Comparison of ENCODE assay signal across 30 mouse cellular contexts in genomic region chr7:70286836-70287355, GRCm38 (mm10).
A peak's percentile ranks its signal among the peaks of the same experiment; 100 is the strongest.
DNase-seq lines count a peak whose midpoint lies in the region; ATAC-seq lines count a peak whose summit lies in the region.
"Had no signal": no experiment of that assay in that cellular context is flagged by ENCODE, and none has a peak within 500 bp of the region (broad histone marks: within the 10 kb centered on the region; RNA-seq: fewer than 3 reads in every experiment).

No protein-coding gene starts in this region.

- no peaks in the 10 kb centered on the region for H3K36me3 ChIP-seq in forebrain, embryonic 10.5 days (replicated peaks)
- no peaks in the 10 kb centered on the region for H3K36me3 ChIP-seq in forebrain, embryonic 11.5 days (ENCODE audit: control insufficient read depth, insufficient read depth, low read length)
- H3K36me3 ChIP-seq in limb, embryonic 10.5 days: no peaks in the 10 kb centered on the region
- H3K36me3 ChIP-seq: embryonic facial prominence, embryonic 12.5 days; heart, embryonic 13.5 days; limb, embryonic 15.5 days; stomach, embryonic 15.5 days had no signal

- H3K27ac ChIP-seq in forebrain, embryonic 10.5 days: 0 out of 2 replicates have a peak overlapping the region, but pooled peaks have one; percentile 5
- no peak overlapping the region for H3K27ac ChIP-seq in forebrain, embryonic 11.5 days (ENCODE audit: low read depth, low read length)
- H3K27ac ChIP-seq in limb, embryonic 10.5 days: no peak overlapping the region
- H3K27ac ChIP-seq: embryonic facial prominence, embryonic 12.5 days; gastrocnemius, adult 2 months; heart, adult 2 months; heart, embryonic 13.5 days; left cerebral cortex, adult 2 months; limb, embryonic 15.5 days; liver, embryonic 14.5 days; stomach, embryonic 15.5 days had no signal

- peaks cover 65% of the 10 kb centered on the region for H3K4me1 ChIP-seq in forebrain, embryonic 10.5 days
- H3K4me1 ChIP-seq in forebrain, embryonic 11.5 days (replicated peaks; ENCODE audit: control insufficient read depth, insufficient read depth, low read length): peaks cover 9% of the 10 kb centered on the region
- H3K4me1 ChIP-seq in limb, embryonic 10.5 days: peaks cover 15% of the 10 kb centered on the region

- no peak for ATAC-seq in forebrain, embryonic 11.5 days (replicated peaks; ENCODE audit: low FRiP score)
- ATAC-seq: forebrain, embryonic 16.5 days; intestine, embryonic 16.5 days; Patski had no signal

- peak overlapping the region; percentile 41; the same call in 1 of the 2 replicates for H3K4me3 ChIP-seq in forebrain, embryonic 10.5 days
- H3K4me3 ChIP-seq in forebrain, embryonic 11.5 days (ENCODE audit: low read depth, low read length): no peak overlapping the region
- no peak overlapping the region for H3K4me3 ChIP-seq in limb, embryonic 10.5 days
- H3K4me3 ChIP-seq: heart, adult 2 months; left cerebral cortex, adult 2 months; stomach, embryonic 15.5 days had no signal

- WGBS in forebrain, embryonic 10.5 days: 3% methylated on average over 14 of the region's 14 CpGs
- WGBS in forebrain, embryonic 11.5 days: 3% methylated on average over 14 of the region's 14 CpGs
- WGBS in limb, embryonic 10.5 days: 4% methylated on average over 14 of the region's 14 CpGs

- H3K4me2 ChIP-seq in forebrain, embryonic 11.5 days (ENCODE audit: low read depth, low read length, severe bottlenecking): no peak overlapping the region

- intact Hi-C loops in left cerebral cortex, postnatal 4 days (cut with DNase I): no loop called here

- H3K9me3 ChIP-seq in forebrain, embryonic 10.5 days: no peaks in the 10 kb centered on the region
- no peaks in the 10 kb centered on the region for H3K9me3 ChIP-seq in forebrain, embryonic 11.5 days (ENCODE audit: control insufficient read depth, low read length)
- H3K9me3 ChIP-seq in limb, embryonic 10.5 days (replicated peaks): no peaks in the 10 kb centered on the region
- H3K9me3 ChIP-seq: embryonic facial prominence, embryonic 12.5 days; heart, embryonic 13.5 days; limb, embryonic 15.5 days; stomach, embryonic 15.5 days had no signal

- peak; percentile 38 for DNase-seq in forebrain, embryonic 10.5 days (ENCODE audit: extremely low spot score, low spot score)
- DNase-seq in forebrain, embryonic 11.5 days (ENCODE audit: low spot score): no peak
- DNase-seq in left cerebral cortex, postnatal 4 days: peak; percentile 1
- no peak for DNase-seq in left cerebral cortex, adult 18-20 months (ENCODE audit: low spot score in 2 of 2)
- peak; percentile 14 for DNase-seq in retina, postnatal 1 day
- no peak for DNase-seq in retina, embryonic 14.5 days (ENCODE audit: low spot score)
- peak; percentile 43 for DNase-seq in limb, embryonic 10.5 days (ENCODE audit: low spot score)
- DNase-seq in cerebellum, adult 11 months: no peak
- DNase-seq: adrenal gland, postnatal 10 days; cerebellum, adult 11-12 months; cerebellum, adult 9-11 months; gastrocnemius, adult 2 months; gastrocnemius, postnatal 36 days; heart, adult 2 months; heart, postnatal 10 days; kidney, adult 8-10 months; kidney, postnatal 10 days; lung, adult 2 months; lung, postnatal 14 days; thymus, adult 2 months; thymus, postnatal 36 days had no signal

- peaks cover 100% of the 10 kb centered on the region for H3K27me3 ChIP-seq in forebrain, embryonic 10.5 days (ENCODE audit: poor library complexity, severe bottlenecking)
- H3K27me3 ChIP-seq in forebrain, embryonic 11.5 days (ENCODE audit: control insufficient read depth, insufficient read depth, low read length): peaks cover 75% of the 10 kb centered on the region
- H3K27me3 ChIP-seq in limb, embryonic 10.5 days (ENCODE audit: low read depth, poor library complexity, severe bottlenecking): peaks cover 99% of the 10 kb centered on the region
- H3K27me3 ChIP-seq: Patski had no signal

- no peak overlapping the region for H3K9ac ChIP-seq in forebrain, embryonic 11.5 days (ENCODE audit: low read length)
- H3K9ac ChIP-seq: limb, embryonic 15.5 days; liver, embryonic 14.5 days; stomach, embryonic 15.5 days had no signal

Comparison
In these comparisons a context has a peak if more than half of its experiments do, and no peak if none do; other contexts are left out.
1. DNase-seq: peak in forebrain, embryonic 10.5 days (single experiment), left cerebral cortex, postnatal 4 days (single experiment), retina, postnatal 1 day (single experiment) and limb, embryonic 10.5 days (single experiment); none in forebrain, embryonic 11.5 days (single experiment), left cerebral cortex, adult 18-20 months (0 of 2), retina, embryonic 14.5 days (single experiment) and cerebellum, adult 11 months (single experiment).